Mouse (Mus musculus) hindbrain, embryonic 12.5 days (tissue): ENCODE data around the gene Gata1. TPM values are rescaled to one million over a fixed set of nuclear protein-coding genes. Genes with fewer than 3 reads are reported as not detected.

Experiments used
- ATAC-seq: fragments of 200-750 bp; cut with Nextera tagmentation; 2 replicates; pipeline ENCODE4 v1.8.0; 2017; ENCODE audit warnings: moderate TSS enrichment; ENCODE audit not compliant: low FRiP score
- H3K27ac ChIP-seq: fragments of 300-500 bp; sonication (generic); 2 replicates; pipeline ENCODE4 v1.5.1; 2016; ENCODE audit warnings: mild to moderate bottlenecking
- H3K27me3 ChIP-seq: fragments of 300-500 bp; sonication (generic); 2 replicates; pipeline ENCODE4 v1.6.1; 2016; ENCODE audit warnings: mild to moderate bottlenecking
- H3K36me3 ChIP-seq: fragments of 300-500 bp; sonication (generic); 2 replicates; pipeline ENCODE4 v1.6.1; 2016; ENCODE audit warnings: mild to moderate bottlenecking
- H3K4me1 ChIP-seq: fragments of 300-500 bp; sonication (generic); 2 replicates; pipeline ENCODE4 v1.6.1; 2016
- H3K4me2 ChIP-seq: fragments of 300-500 bp; sonication (generic); replicated peaks from 2 replicates; pipeline ENCODE4 v1.6.1; 2016; ENCODE audit warnings: mild to moderate bottlenecking
- H3K4me3 ChIP-seq: fragments of 300-500 bp; sonication (generic); 2 replicates; pipeline ENCODE4 v1.5.1; 2016; ENCODE audit warnings: mild to moderate bottlenecking
- H3K9ac ChIP-seq: fragments of 300-500 bp; sonication (generic); 2 replicates; pipeline ENCODE4 v1.6.1; 2016; ENCODE audit warnings: mild to moderate bottlenecking, moderate library complexity
- H3K9me3 ChIP-seq: fragments of 300-500 bp; sonication (generic); replicated peaks from 2 replicates; pipeline ENCODE4 v1.6.1; 2016; ENCODE audit warnings: mild to moderate bottlenecking
- WGBS: fragments of 180-500 bp; shearing (Covaris S2); methylation state at CpG from one replicate; pipeline ENCODE4 v1.1.7; 2016; 5-methylcytosine and 5-hydroxymethylcytosine counted together
- polyA plus RNA-seq: library from polyadenylated mRNA; unstranded; fragments of >200 nt; fragmentation: Nextera tagmentation; extraction: Ambion mirVana; gene quantifications from 2 replicates; pipeline ENCODE4 v1.2.1, GENCODE M21; 2016

Gene Gata1
- polyA plus RNA-seq, 1 experiment from 2014 or later, result 1.5 TPM

GRCm38 (mm10) chrX:8000546-8001192 is 22.8 kb upstream of the Gata1 start:
- H3K9me3 ChIP-seq, result no peaks in the 10 kb centered on the region
- no peaks in the 10 kb centered on the region for H3K4me1 ChIP-seq
- no peak for ATAC-seq
- no peak overlapping the region for H3K4me2 ChIP-seq
- WGBS, result 77% methylated on average over 3 of the region's 3 CpGs
- no peaks in the 10 kb centered on the region for H3K27me3 ChIP-seq
- no peak overlapping the region for H3K9ac ChIP-seq
- no peaks in the 10 kb centered on the region for H3K36me3 ChIP-seq
- H3K4me3 ChIP-seq, result no peak overlapping the region
- no peak overlapping the region for H3K27ac ChIP-seq

- H3K4me3 ChIP-seq, result no peak overlapping the region
- H3K4me2 ChIP-seq, result no peak overlapping the region
- H3K27ac ChIP-seq, result no peak overlapping the region
- no peaks in the 10 kb centered on the region for H3K9me3 ChIP-seq
- H3K36me3 ChIP-seq, result no peaks in the 10 kb centered on the region
- no peak for ATAC-seq
- no peaks in the 10 kb centered on the region for H3K27me3 ChIP-seq
- WGBS, result 74% methylated on average over 10 of the region's 10 CpGs
- H3K4me1 ChIP-seq, result no peaks in the 10 kb centered on the region
- no peak overlapping the region for H3K9ac ChIP-seq
Measured at GRCm38 (mm10) chrX:7993068-7993735, 15.3 kb upstream of the Gata1 start.

- Histone ChIP-seq H3K36me3 (no peaks in the 10 kb centered on the region), H3K27ac (no peak overlapping the region), H3K9ac (no peak overlapping the region), H3K27me3 (no peaks in the 10 kb centered on the region), H3K9me3 (no peaks in the 10 kb centered on the region), H3K4me2 (no peak overlapping the region), H3K4me1 (no peaks in the 10 kb centered on the region), H3K4me3 (no peak overlapping the region)
- WGBS, result 67% methylated on average over 8 of the region's 8 CpGs
- ATAC-seq, result no peak
Measured at GRCm38 (mm10) chrX:7992379-7993067, 14.7 kb upstream of the Gata1 start.

GRCm38 (mm10) chrX:7981368-7981767 is 3.5 kb upstream of the Gata1 start:
- Histone ChIP-seq H3K36me3 (no peaks in the 10 kb centered on the region), H3K4me3 (no peak overlapping the region), H3K4me1 (no peaks in the 10 kb centered on the region), H3K9me3 (no peaks in the 10 kb centered on the region), H3K27me3 (no peaks in the 10 kb centered on the region), H3K9ac (no peak overlapping the region), H3K4me2 (no peak overlapping the region), H3K27ac (no peak overlapping the region)
- 88% methylated on average over 7 of the region's 7 CpGs for WGBS
- no peak for ATAC-seq

GRCm38 (mm10) chrX:7971292-7971691 is 6.6 kb downstream of the Gata1 start:
- H3K9me3 ChIP-seq, result no peaks in the 10 kb centered on the region
- H3K27me3 ChIP-seq, result no peaks in the 10 kb centered on the region
- H3K9ac ChIP-seq, result no peak overlapping the region
- no peak overlapping the region for H3K27ac ChIP-seq
- H3K36me3 ChIP-seq, result no peaks in the 10 kb centered on the region
- no peak for ATAC-seq
- 62% methylated on average over 4 of the region's 4 CpGs for WGBS
- H3K4me1 ChIP-seq, result no peaks in the 10 kb centered on the region
- no peak overlapping the region for H3K4me2 ChIP-seq
- H3K4me3 ChIP-seq, result no peak overlapping the region

- H3K27ac ChIP-seq, result no peak overlapping the region
Measured at GRCm38 (mm10) chrX:7968899-7969298, 9.0 kb downstream of the Gata1 start.

GRCm38 (mm10) chrX:7968226-7968625 is 9.6 kb downstream of the Gata1 start:
- no peaks in the 10 kb centered on the region; the same call in 1 of the 2 replicates for H3K9me3 ChIP-seq
- no peaks in the 10 kb centered on the region for H3K4me1 ChIP-seq
- H3K36me3 ChIP-seq, result no peaks in the 10 kb centered on the region
- no peak overlapping the region for H3K9ac ChIP-seq
- no peaks in the 10 kb centered on the region for H3K27me3 ChIP-seq
- no peak for ATAC-seq
- H3K27ac ChIP-seq, result no peak overlapping the region
- no peak overlapping the region for H3K4me2 ChIP-seq
- no peak overlapping the region for H3K4me3 ChIP-seq
- 85% methylated on average over 8 of the region's 8 CpGs for WGBS

More at GRCm38 (mm10) chrX:7968899-7969298, 9.0 kb downstream of the Gata1 start:
- Histone ChIP-seq H3K9me3 (no peaks in the 10 kb centered on the region; the same call in 1 of the 2 replicates), H3K9ac (no peak overlapping the region), H3K4me2 (no peak overlapping the region), H3K4me3 (no peak overlapping the region), H3K4me1 (no peaks in the 10 kb centered on the region), H3K36me3 (no peaks in the 10 kb centered on the region), H3K27me3 (no peaks in the 10 kb centered on the region)
- 92% methylated on average over 3 of the region's 3 CpGs for WGBS
- ATAC-seq, result no peak

- Histone ChIP-seq H3K9ac (no peak overlapping the region), H3K9me3 (no peaks in the 10 kb centered on the region; the same call in 1 of the 2 replicates), H3K36me3 (no peaks in the 10 kb centered on the region), H3K27me3 (no peaks in the 10 kb centered on the region), H3K4me1 (no peaks in the 10 kb centered on the region), H3K4me2 (no peak overlapping the region), H3K4me3 (no peak overlapping the region), H3K27ac (no peak overlapping the region)
- ATAC-seq, result no peak
- 75% methylated on average over 7 of the region's 9 CpGs for WGBS
Measured at GRCm38 (mm10) chrX:7967596-7968201, 10.2 kb downstream of the Gata1 start.

GRCm38 (mm10) chrX:7966161-7966560 is 11.7 kb downstream of the Gata1 start:
- no peaks in the 10 kb centered on the region for H3K27me3 ChIP-seq
- no peaks in the 10 kb centered on the region for H3K36me3 ChIP-seq
- 69% methylated on average over 4 of the region's 4 CpGs for WGBS
- H3K9me3 ChIP-seq, result no peaks in the 10 kb centered on the region; the same call in 1 of the 2 replicates
- H3K4me1 ChIP-seq, result no peaks in the 10 kb centered on the region
- H3K9ac ChIP-seq, result no peak overlapping the region
- H3K4me2 ChIP-seq, result no peak overlapping the region
- H3K4me3 ChIP-seq, result no peak overlapping the region
- no peak for ATAC-seq
- H3K27ac ChIP-seq, result no peak overlapping the region

- WGBS, result 80% methylated on average over 7 of the region's 7 CpGs
- H3K36me3 ChIP-seq, result no peaks in the 10 kb centered on the region
- no peaks in the 10 kb centered on the region for H3K27me3 ChIP-seq
- peaks cover 2% of the 10 kb centered on the region; the same call in 1 of the 2 replicates for H3K9me3 ChIP-seq
- no peaks in the 10 kb centered on the region for H3K4me1 ChIP-seq
- no peak overlapping the region for H3K9ac ChIP-seq
- ATAC-seq, result no peak
- H3K27ac ChIP-seq, result no peak overlapping the region
- no peak overlapping the region for H3K4me3 ChIP-seq
- no peak overlapping the region for H3K4me2 ChIP-seq
Measured at GRCm38 (mm10) chrX:7963829-7964626, 13.8 kb downstream of the Gata1 start.

- H3K27me3 ChIP-seq, result no peaks in the 10 kb centered on the region
- ATAC-seq, result no peak
- WGBS, result 86% methylated on average over 9 of the region's 9 CpGs
- H3K4me3 ChIP-seq, result no peak overlapping the region
- no peak overlapping the region for H3K9ac ChIP-seq
- H3K4me1 ChIP-seq, result no peaks in the 10 kb centered on the region
- no peak overlapping the region for H3K27ac ChIP-seq
- no peaks in the 10 kb centered on the region for H3K36me3 ChIP-seq
- no peak overlapping the region for H3K4me2 ChIP-seq
- H3K9me3 ChIP-seq, result 0 out of 2 replicates have a peak, but pooled peaks cover 2% of the 10 kb centered on the region
Measured at GRCm38 (mm10) chrX:7958868-7959267, 19.0 kb downstream of the Gata1 start.
